Mouse (Mus musculus): ENCODE data around the gene Gm28035.

Gene Gm28035

GRCm38 (mm10) chr2:30240267-30240666, at the start of gene Gm28035:
TSS of gene Gm28035 (plus strand) at chr2:30240567.
- no peak for DNase-seq (ENCODE audit: inconsistent age in 2 of 2, low spot score in 1 of 2)

- DNase-seq (ENCODE audit: inconsistent age in 2 of 2, low spot score in 1 of 2) = no peak
These were observed 48.4 kb upstream of the Gm28035 start for GRCm38 (mm10) chr2:30191790-30192580.

DNA sequence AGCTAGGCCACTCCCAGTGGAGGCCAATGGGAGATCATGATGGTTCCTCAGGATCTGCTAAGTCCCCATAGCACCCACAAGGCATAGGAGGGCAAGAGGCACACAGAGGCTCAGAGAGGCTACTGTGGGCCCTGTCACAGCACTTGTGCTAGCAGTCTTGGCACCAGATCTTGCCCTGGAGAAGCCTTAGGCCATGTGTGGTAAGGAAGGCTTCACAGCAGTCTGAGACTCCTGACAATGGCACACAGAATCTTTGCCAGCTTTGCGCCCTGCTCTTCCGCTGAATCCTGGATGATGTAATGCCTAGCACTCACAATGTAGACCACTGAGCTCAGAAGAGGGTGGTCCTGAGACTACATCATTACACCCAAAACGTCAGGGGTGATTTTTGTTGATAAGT, 45.7 kb upstream of the Gm28035 start:
- DNase-seq (ENCODE audit: inconsistent age in 2 of 2, low spot score in 1 of 2) = no peak

DNA sequence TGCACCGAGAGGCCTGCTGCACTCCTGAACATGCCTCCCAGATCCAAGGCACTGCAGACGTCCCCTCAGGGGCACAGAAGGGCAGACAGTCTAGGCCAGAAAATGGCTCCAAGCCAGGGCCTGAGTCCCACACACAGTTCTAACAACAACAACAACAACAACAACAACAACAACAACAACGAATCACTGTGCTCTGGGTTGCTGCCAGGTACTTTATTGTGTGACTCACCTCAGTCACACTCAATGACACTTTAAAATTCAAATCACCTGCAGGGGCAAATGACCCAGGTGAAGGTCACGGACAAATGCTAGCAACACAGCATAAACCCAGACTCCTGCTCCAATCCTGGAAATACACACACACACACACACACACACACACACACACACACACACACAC, 42.3 kb upstream of the Gm28035 start:
- no peak for DNase-seq (ENCODE audit: inconsistent age in 2 of 2, low spot score in 1 of 2)

DNA sequence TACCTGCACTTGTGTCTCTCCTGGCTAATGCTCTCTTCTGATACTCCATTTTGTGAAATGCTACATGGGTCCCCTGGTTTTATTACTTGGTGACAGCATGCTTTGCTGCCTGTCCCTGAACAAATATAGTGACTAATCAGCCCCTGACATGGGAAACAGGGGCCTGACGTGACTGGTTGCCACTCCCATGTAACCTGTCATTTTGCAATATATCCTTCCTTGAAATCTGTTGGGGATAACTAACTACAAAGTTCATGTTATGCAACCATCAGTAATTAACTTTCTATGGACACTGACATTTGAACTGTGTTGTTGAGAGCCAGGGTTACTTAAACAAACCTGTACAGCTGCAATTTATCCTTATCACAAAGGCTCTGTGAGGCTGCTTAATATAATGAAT, 40.4 kb upstream of the Gm28035 start:
- DNase-seq (ENCODE audit: inconsistent age in 2 of 2, low spot score in 1 of 2) = peak in 1 of 2 experiments; percentile 87

- no peak for DNase-seq (ENCODE audit: inconsistent age in 2 of 2, low spot score in 1 of 2)
These were observed 39.9 kb upstream of the Gm28035 start for GRCm38 (mm10) chr2:30200388-30200925.

- peak in 1 of 2 experiments; percentile 68 for DNase-seq (ENCODE audit: inconsistent age in 2 of 2, low spot score in 1 of 2)
These were observed 36.9 kb upstream of the Gm28035 start for GRCm38 (mm10) chr2:30203439-30203838.

- no peak for DNase-seq (ENCODE audit: inconsistent age in 2 of 2, low spot score in 1 of 2)
These were observed 35.1 kb upstream of the Gm28035 start for GRCm38 (mm10) chr2:30205255-30205628.

- DNase-seq (ENCODE audit: inconsistent age in 2 of 2, low spot score in 1 of 2) = peak; percentile 95 to 98
These were observed 34.6 kb upstream of the Gm28035 start, which contains the start of gene Kyat1 for GRCm38 (mm10) chr2:30205629-30206357. TSS of gene Kyat1 (minus strand) at chr2:30205847.

- no peak for DNase-seq (ENCODE audit: inconsistent age in 2 of 2, low spot score in 1 of 2)
These were observed 33.0 kb upstream of the Gm28035 start for GRCm38 (mm10) chr2:30207401-30207800.

- DNase-seq (ENCODE audit: inconsistent age in 2 of 2, low spot score in 1 of 2) = no peak
These were observed 32.5 kb upstream of the Gm28035 start for GRCm38 (mm10) chr2:30207886-30208285.

DNA sequence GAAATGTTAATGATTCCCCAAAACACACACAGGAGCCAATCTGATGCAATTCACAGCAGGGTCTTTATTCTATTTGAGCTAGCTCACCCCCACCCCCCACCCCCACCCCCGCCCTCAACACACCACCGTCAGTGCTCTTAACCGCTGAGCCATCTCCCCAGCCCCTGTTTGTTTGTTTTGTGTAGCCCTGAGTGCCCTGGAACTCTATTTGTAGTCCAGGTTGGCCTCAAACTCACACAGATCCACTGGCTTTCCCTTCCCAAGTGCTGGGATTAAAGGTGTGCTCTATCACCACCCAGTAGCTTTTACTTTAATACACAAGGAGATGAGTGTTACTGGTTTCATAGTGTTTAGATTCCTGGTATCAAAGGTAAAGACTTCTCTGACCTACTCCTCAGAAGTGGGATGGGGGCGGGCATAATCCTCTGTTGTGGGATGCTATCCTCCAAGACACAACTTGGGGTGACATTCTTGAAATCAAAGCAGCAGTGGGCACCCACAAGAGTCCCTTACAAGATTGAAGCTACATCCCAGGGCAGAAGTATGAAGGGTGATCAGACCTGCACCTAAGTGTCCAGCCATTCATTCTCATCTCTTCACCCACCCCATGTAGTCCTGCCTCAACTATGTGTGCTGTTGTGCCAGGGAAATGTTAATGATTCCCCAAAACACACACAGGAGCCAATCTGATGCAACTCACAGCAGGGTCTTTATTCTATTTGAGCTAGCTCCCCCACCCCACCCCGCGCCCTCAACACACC, 28.8 kb upstream of the Gm28035 start:
- no peak for DNase-seq (ENCODE audit: inconsistent age in 2 of 2, low spot score in 1 of 2)

DNA sequence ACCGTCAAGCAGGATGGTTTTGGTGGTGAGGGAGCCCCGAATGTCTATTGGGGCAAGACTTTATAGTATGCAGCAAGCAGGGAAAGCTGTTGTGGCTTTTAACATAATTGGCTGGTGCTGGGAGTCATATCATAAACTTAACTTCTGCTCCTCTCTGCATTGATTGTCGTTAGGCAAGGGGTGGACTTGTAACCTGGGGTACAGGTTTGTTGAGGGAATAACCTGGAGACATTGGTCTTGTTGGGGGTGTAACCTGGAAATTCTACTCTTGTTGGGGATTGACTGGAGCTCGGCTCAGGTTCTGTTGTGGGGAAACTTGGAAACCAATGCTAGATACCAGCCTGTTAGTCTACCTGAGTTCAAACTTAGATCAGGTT, 28.2 kb upstream of the Gm28035 start:
- DNase-seq (ENCODE audit: inconsistent age in 2 of 2, low spot score in 1 of 2) = no peak

GRCm38 (mm10) chr2:30212951-30213350, 27.4 kb upstream of the Gm28035 start:
- peak in 1 of 2 experiments; percentile 53 for DNase-seq (ENCODE audit: inconsistent age in 2 of 2, low spot score in 1 of 2)

- DNase-seq (ENCODE audit: inconsistent age in 2 of 2, low spot score in 1 of 2) = no peak
These were observed 25.6 kb upstream of the Gm28035 start for GRCm38 (mm10) chr2:30214745-30215144.

GRCm38 (mm10) chr2:30215493-30215892, 24.9 kb upstream of the Gm28035 start:
- DNase-seq (ENCODE audit: inconsistent age in 2 of 2, low spot score in 1 of 2) = peak in 1 of 2 experiments; percentile 15

- peak in 1 of 2 experiments; percentile 2 for DNase-seq (ENCODE audit: inconsistent age in 2 of 2, low spot score in 1 of 2)
These were observed 24.1 kb upstream of the Gm28035 start for GRCm38 (mm10) chr2:30216293-30216692.

- peak in 1 of 2 experiments; percentile 46 for DNase-seq (ENCODE audit: inconsistent age in 2 of 2, low spot score in 1 of 2)
These were observed 4.8 kb upstream of the Gm28035 start for GRCm38 (mm10) chr2:30235593-30235992.

DNA sequence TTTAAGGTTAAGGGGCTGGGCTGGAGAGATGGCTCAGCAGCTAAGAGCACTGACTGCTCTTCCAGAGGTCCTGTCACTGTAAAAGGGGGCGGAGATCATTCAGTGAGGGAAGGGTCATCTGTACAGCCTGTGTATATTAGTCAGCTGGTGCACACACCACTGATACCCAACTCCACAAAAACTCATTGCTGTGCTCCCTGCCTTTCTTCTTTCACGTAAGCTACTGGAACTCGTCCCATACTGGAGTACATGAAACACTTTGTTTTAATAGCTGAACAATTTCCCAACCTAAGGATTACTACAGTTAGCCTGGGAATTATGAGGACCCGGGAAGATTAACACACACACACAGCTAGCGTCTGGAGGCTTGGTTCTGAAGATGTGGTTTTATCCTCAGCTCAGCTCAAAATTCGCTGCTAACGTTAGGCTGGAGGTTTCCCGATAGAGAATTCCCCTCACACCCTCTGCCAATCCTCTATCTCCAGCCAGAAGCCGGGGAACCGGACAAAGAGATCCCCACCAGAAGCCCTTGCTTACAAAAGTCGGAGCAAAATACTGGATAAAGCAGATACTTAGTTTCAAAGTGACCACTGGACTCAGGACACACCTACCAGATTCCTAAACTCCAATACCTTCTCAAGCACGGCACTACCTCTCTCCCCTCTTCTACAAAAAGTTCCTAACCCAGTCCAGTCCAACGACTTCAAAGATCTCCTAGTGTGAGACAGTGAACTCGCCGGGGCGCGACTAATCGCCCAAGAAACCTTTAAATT, 3.8 kb upstream of the Gm28035 start:
- no peak for DNase-seq (ENCODE audit: inconsistent age in 2 of 2, low spot score in 1 of 2)

DNA sequence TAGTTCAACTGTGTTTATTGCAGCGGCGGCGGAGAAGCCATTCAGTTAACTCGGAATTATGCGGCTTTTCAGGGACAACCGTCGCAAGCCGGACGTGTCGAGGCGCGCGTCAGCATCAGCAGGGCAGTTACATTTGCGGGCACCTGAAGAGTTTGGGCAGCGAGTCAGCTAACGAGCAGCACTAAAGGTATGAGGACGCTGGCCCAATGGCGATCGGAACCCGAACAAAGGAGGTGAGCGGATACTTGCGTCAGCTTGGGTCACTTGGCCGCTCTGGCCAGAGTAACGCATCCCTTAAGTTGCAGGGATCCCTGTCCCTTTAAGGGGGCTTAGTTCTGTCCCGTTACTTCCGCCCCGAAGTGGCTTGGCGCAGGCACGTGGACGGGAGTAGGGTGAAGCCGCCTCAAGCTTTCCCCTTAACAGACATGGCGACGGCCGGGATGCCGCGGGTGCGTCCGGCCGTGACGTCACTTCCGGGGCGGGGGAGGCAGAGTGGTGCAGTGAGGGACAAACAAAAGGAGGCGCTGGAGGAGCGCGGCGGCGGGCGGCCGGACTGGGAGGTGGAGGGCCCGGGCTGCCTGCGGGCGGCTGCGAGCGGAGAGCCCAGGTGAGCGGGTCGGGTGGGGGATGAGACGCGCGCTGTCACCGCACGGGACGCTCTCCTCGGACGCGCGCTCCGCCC, 3.0 kb upstream of the Gm28035 start, which contains the start of gene Lrrc8a:
Gene Lrrc8a (plus strand): TSS at position 517 of the 682 bp plus-strand sequence.
- DNase-seq (ENCODE audit: inconsistent age in 2 of 2, low spot score in 1 of 2) = peak; percentile 100

Data from adrenal gland, adult (tissue).